Mouse (Mus musculus) C2C12 (cell line): ENCODE results near the gene Kcnj15.

Experiments used
- CTCF ChIP-seq: IDR thresholded peaks from one replicate; pipeline ENCODE4 v1.5.1; 2011; ENCODE audit not compliant: control insufficient read depth, insufficient read depth, insufficient read length
- MAX ChIP-seq: IDR thresholded peaks from one replicate; pipeline ENCODE4 v1.6.1; 2011; ENCODE audit warnings: mild to moderate bottlenecking, control low read depth

GRCm38 (mm10) chr16:95284085-95284727 is 26.8 kb downstream of the Kcnj15 start:
- no peak for TF ChIP-seq CTCF
- TF ChIP-seq MAX = no peak
